Mouse (Mus musculus) megakaryocyte-erythroid progenitor cell, adult 5-6 weeks (primary cell): ENCODE results near the gene Pitpnm1. TPM values are rescaled to one million over a fixed set of nuclear protein-coding genes. Genes with fewer than 3 reads are reported as not detected.
A peak's percentile ranks its signal among the peaks of the same experiment; 100 is the strongest.
"Not testable (repeated sequence)": the region's sequence is repeated elsewhere in the genome, so short reads cannot be mapped to it uniquely, and the experiment has no call there.

Source experiments
- ATAC-seq: replicated peaks from 2 replicates; pipeline ENCODE4 v1.8.0; 2016; ENCODE audit warnings: mild to moderate bottlenecking, inconsistent platforms; ENCODE audit not compliant: severe bottlenecking, poor library complexity, low FRiP score, low TSS enrichment
- total RNA-seq, 2 experiments: library from RNA; stranded (forward) in 1 of 2; stranded (reverse) in 1 of 2; fragments of 200-1000, 215-1000 nt in 1 of 2; fragments of >200 nt in 1 of 2; fragmentation: Nextera tagmentation in 1 of 2; gene quantifications; 2 replicates each; pipeline ENCODE4 v1.2.3; 2014 to 2017

The Pitpnm1 gene
- total RNA-seq, 2 experiments from 2014 or later: 7.7 to 42.3 TPM

- ATAC-seq: no peak
Measured at GRCm38 (mm10) chr19:4130106-4130505, 30.3 kb downstream of the Pitpnm1 start.

DNA sequence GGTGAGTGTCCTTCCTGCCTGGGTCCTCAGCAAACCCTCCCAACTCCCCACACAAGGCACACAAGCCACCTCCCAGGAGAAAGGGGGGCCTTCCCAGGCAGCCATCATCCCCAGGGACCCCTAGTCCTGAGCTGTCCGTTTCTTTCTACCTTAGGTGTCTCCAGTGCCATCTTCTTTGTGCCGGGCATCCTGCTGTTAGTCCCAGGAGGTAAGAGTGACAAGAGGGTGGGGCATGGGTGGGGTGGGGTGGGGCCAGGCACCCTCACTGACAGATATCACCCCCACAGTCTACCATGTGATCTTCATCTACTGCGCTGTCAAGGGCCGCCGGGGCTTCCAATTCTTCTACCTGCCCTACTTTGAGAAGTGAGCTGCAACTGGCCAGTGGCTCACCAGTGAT lies 31.3 kb downstream of the Pitpnm1 start:
- peak; percentile 50 for ATAC-seq

DNA sequence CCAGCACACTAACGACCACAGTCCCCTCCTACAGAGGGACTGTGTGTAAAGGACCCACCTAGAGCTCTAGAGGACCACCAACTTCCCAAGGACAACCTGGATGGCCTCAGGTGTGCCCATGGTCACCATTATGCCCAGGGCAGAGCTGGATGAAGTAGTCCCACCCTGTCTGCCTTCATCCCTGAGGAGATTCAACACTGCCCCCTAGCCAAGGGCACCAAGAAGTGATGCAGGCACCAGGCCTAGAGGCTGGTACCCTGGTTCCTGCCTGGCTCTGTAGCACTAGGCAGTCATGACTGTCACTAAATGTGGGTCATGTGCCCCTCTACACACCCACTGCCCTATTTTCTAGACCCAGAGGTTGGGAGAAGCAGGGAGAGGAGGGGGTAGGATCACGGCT lies 32.0 kb downstream of the Pitpnm1 start:
- ATAC-seq: 0 out of 2 replicates have a peak, but pooled peaks have one; percentile 37

DNA sequence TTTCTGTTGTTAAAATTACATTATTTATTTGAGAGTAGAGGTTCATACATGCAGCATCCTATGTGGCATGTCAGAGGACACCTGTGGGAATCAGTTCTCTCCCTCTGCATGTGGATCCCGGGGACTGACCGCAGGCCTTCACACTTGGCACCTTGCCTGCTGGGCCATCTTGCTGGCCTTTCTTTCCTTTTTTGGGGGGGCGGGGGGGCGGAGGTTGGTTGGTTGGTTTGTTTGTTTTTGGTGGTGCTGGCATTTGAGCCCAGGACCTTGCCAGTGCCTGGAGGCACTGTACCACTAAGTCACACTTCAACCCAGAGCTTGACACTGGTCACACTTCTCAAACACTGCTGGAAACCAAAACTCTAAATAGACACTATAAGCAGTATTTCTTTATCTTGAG lies 34.6 kb downstream of the Pitpnm1 start:
- no peak for ATAC-seq

- ATAC-seq: not testable (repeated sequence)
Measured at GRCm38 (mm10) chr19:4135229-4135962, 35.6 kb downstream of the Pitpnm1 start.

- ATAC-seq: peak; percentile 74; the same call in 1 of the 2 replicates
Measured at GRCm38 (mm10) chr19:4135963-4136345, 36.2 kb downstream of the Pitpnm1 start.

GRCm38 (mm10) chr19:4136463-4136862 lies 36.7 kb downstream of the Pitpnm1 start:
- peak; percentile 65; the same call in 1 of the 2 replicates for ATAC-seq

DNA sequence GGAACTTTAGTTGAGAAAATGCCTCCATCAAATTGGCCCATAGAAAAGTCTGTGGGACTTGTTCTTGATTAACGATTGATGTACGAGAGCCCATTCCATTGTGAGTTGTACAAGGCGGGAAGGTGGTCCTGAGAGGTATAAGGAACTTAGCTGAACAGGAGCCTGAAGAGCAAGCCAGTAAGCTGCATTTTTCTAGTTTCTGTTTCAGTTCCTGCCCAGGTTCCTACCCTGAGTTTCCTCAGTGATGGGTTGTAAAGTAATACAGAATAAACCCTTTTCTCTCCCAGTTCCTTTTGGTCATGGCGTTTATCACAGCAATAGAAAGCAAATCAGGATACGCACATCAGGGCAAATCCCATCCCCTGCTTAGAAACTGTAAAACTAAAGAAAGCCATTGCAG lies 38.1 kb downstream of the Pitpnm1 start:
- no peak for ATAC-seq

DNA sequence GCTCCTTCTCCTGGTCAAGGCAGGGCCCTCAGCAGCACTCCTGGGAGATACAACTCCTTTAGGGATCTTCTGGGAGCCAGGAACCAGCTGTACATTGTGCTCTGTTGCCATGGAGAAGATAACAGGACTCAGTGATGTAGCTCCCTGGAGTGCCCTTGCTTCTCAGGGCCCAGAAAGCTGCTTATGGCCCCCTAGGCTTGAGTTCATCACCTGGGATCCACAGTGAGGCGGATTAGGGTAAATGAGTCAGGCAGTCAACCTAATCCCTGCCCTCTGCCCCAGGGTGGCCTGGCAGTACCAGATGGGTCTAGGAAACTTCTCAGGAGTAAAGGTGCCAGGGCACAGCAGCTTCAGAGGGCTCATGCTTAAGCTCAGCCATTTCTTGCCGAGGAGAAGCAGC lies 39.6 kb downstream of the Pitpnm1 start, which contains the start of gene Gpr152:
Gene Gpr152, plus strand, starts transcription at position 342 of the 400 bp plus-strand sequence.
- ATAC-seq: no peak

- no peak for ATAC-seq
Measured at GRCm38 (mm10) chr19:4140147-4140546, 40.3 kb downstream of the Pitpnm1 start.

- 0 out of 2 replicates have a peak, but pooled peaks have one; percentile 6 for ATAC-seq
Measured at GRCm38 (mm10) chr19:4142416-4143173, 42.8 kb downstream of the Pitpnm1 start.

DNA sequence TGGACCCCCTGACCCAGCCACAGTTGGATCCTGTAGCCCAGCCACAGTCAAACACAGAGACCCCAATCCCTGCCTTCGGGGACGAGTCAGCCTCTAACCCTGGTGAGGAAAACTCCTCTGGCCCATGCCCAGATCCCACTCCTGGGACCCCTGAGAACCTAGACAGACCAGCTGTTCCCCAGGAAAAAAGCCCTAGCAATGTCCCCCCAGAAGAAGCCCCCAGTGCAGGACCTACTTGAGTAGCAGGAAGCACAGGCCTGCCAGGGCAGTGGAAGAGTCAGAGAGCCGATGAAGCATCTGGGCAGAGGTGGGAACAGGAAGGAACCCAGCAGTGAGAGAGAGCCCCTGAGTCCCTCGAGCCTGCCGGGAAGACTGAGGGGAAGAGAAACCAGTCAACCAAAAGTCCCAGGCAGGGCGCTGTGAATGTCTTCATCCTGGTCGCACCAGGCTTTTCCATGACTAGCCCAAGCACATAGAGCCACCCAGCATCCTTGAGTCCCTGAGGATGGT lies 44.0 kb downstream of the Pitpnm1 start, which contains the start of gene Cabp4:
Gene Cabp4, minus strand, starts transcription at position 275 of the 510 bp plus-strand sequence.
- no peak for ATAC-seq

DNA sequence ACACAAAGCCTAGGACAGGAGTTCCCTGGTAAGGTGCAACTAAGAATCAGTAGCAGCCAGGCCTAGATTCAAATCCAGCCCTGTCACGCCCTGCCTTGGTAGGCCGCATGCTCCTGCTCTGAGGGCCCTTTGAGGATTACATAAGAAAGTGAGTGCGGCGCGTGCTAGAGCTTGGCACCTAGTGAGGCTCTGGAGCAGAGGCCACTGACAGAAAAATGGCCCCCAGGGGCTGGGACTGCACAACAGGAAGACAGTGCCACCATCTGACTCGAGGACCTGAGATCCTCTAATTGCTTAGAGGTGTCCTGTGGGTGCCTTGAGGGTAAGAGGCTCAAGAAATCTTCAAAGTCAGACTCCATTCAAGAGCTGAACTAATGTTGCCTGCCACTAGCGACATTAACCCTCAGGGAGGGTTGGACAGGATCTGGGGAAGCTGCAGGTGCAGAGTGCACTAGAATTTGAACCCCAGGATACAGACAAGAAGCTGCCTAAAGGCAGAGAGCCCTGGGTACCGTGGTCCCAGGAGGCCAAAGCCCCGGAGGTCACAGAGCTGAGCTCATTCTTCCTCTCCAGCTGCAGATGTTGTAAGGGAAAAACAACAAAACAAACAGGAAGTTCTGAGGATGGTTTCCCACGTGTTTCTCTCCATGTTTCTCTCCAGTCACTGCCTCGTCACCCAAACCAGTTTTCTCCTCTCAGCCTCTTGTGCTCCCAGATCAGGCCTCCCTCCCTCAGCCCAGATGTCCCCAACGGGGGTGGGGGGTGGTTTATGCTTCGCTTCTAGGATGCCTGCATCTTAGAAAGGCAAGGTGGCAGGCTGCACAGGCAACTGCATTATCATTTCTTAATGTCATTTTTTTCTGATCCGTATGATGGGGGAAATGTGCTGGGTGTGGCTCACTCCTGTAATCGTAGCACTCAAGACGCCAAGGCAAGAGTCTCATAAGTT lies 45.0 kb downstream of the Pitpnm1 start:
- ATAC-seq: no peak

DNA sequence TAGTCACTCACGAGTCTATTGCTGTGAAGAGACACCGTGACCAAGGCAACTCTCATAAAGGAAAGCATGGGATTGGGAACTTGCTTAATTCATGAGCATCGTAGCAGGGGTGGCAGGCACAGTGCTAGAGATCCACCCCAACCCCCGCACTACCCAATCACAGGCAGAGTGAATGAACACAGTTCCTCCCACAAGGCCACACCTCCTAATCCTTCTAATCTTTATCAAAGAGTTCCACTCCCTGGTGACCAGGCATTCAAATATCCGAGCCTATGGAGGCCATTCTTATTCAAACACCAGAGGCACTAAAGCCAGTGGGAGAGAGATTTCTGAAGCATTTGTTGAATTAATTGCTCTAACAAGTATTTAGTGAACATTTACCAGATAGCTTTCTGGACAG lies 46.1 kb downstream of the Pitpnm1 start:
- no peak for ATAC-seq

GRCm38 (mm10) chr19:4146366-4147021 lies 46.7 kb downstream of the Pitpnm1 start:
- no peak for ATAC-seq

DNA sequence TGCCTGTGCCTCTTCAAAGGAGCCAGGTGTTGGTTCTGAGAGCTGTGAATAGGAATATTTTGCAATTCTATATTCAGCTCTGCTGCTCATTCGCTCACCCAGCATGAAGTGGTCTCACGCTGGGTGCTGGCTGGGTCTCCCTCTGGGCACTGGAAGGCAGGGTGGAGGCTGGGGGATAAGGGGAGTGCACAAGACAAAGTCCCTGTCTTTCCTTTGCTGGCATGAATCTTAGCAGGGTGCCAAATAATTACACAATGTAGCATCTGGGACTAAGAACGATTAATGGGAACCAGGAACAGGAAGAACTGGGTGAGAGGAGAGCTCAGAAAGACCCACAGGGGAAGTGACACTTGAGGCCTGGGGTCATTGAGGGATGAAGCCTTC lies 47.2 kb downstream of the Pitpnm1 start:
- no peak for ATAC-seq

GRCm38 (mm10) chr19:4147782-4148490 lies 48.1 kb downstream of the Pitpnm1 start:
- no peak for ATAC-seq

DNA sequence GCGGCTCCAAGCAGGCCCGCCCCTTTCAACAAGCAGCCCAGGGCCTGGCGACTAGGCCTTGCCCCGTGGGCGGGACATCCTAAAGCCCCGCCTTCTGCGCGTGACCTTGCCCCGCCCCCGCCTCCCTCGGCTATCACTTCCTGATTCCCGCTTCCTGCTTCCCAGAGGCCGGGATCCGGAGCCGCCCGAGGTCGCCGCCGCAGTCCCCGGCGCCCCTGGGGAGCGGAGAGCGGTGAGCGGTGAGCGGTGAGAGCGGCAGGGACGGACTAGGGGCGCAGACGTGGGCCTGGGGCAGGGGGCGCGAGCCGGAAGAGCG lies 48.7 kb downstream of the Pitpnm1 start, which contains the start of gene Coro1b:
Gene Coro1b, plus strand, starts transcription at position 129 of the 316 bp plus-strand sequence.
- peak; percentile 89 for ATAC-seq
